Mouse (Mus musculus) embryonic fibroblast, embryonic 13.5 days (primary cell): ENCODE data around the gene Cald1.

Experiments used
- CTCF ChIP-seq: IDR thresholded peaks from 2 replicates; pipeline ENCODE4 v1.5.1; 2011; ENCODE audit warnings: mild to moderate bottlenecking, control low read depth, low read length, moderate library complexity, borderline replicate concordance; ENCODE audit not compliant: insufficient read depth
- POLR2A ChIP-seq: IDR thresholded peaks from 2 replicates; pipeline ENCODE4 v1.6.1; 2011; ENCODE audit warnings: low read depth, mild to moderate bottlenecking, control low read depth, low read length, moderate library complexity

- no peak for TF ChIP-seq CTCF
- no peak for TF ChIP-seq POLR2A
These were observed 124.4 kb downstream of the Cald1 start for GRCm38 (mm10) chr6:34722660-34723059.
